Mouse (Mus musculus): ENCODE results near the gene Serpine3.

DNA sequence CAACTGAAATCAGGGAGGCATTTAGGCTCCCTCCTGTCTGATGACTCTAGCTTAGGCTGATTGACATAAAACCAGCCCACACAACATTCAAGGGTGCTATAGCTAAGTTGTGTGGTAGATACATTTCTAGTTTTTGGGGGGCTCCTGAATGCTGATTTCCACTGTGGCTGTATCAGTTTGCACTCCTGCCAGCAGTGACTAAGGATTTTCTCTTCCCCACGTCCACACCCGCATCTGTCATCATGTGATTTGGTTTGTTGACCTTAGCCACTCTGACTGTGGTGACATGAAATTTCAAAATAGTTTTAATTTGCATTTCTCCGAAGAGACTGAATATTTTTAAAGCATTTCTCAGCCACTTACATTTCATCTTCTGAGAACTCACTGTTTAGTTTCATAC lies 6.0 kb upstream of the Serpine3 start:
- TF ChIP-seq CTCF (IDR thresholded peaks at IDR 0.05; ENCODE audit: low read depth, low read length), result no peak
- TF ChIP-seq EP300 (IDR thresholded peaks at IDR 0.05; ENCODE audit: insufficient read depth, low read depth, low read length), result no peak

Data from ES-Bruce4 (cell line).